Mouse (Mus musculus): ENCODE data around the gene Ect2.

GRCm38 (mm10) chr3:27121864-27122450 is 31.7 kb downstream of the Ect2 start:
- TF ChIP-seq CTCF (IDR thresholded peaks at IDR 0.05; ENCODE audit: low read depth) = peak; percentile 28
- TF ChIP-seq EP300 (optimal IDR thresholded peaks at IDR 0.05) = no peak
